Mouse (Mus musculus): ENCODE measurements around the gene Olfr270. TPM values are rescaled to one million over a fixed set of nuclear protein-coding genes. Genes with fewer than 3 reads are reported as not detected.

Olfr270 gene
- total and polyA plus RNA-seq, 3 experiments, result not detected

DNA sequence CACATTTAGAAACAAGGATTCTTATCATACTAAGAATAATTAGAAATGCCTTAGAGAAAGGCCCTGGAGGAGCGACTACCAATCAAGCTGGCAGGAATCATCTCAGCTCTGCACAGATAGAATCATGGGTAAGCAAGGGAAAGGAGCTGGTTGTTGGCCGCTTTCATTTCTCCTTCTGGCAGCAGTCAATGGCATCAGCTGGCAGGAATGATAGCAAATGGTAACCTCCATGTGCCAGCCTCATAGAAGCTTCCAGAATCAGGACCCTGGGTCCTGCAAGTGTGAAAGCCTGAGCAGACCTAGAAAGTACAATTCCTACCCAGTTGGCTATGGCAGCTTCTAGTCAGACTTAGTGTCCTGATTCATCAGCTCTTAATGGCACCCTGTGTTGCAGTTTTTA is 21.9 kb downstream of the Olfr270 start:
- Histone ChIP-seq H3K9ac (ENCODE audit: control insufficient read depth, low read depth, low read length, poor library complexity, severe bottlenecking) (no peak overlapping the region), H3K27me3 (ENCODE audit: control insufficient read depth in 1 of 2, insufficient read depth in 2 of 2, low read length in 2 of 2) (peaks cover 0 to 3% of the 10 kb centered on the region in 2 experiments; a peak in 2 of 4 replicates), H3K4me3 (ENCODE audit: control insufficient read depth in 1 of 2, insufficient read depth in 1 of 2, low read depth in 2 of 2, low read length in 2 of 2) (no peak overlapping the region), H3K79me2 (ENCODE audit: control insufficient read depth, insufficient read depth, low read length, poor library complexity) (no peaks in the 10 kb centered on the region), H3K9me3 (replicated peaks; ENCODE audit: insufficient read depth, low read length) (no peaks in the 10 kb centered on the region), H3K4me1 (ENCODE audit: control insufficient read depth in 1 of 2, insufficient read depth in 2 of 2, low read length in 2 of 2) (no peaks in the 10 kb centered on the region), H3K36me3 (ENCODE audit: control insufficient read depth in 1 of 2, insufficient read depth in 2 of 2, low read length in 2 of 2) (no peaks in the 10 kb centered on the region), H3K27ac (ENCODE audit: control insufficient read depth, low read depth, low read length) (no peak overlapping the region)
- DNase-seq (ENCODE audit: low read depth, low spot score), result no peak
- no peak for TF ChIP-seq MXI1 (IDR thresholded peaks at IDR 0.05; ENCODE audit: low read depth, low read length)
- no peak for TF ChIP-seq CTCF (IDR thresholded peaks at IDR 0.05 in 2 of 3, conservative IDR thresholded peaks at IDR 0.05 in 1 of 3; ENCODE audit: control insufficient read depth in 1 of 3, insufficient read depth in 1 of 3, low read depth in 2 of 3, low read length in 3 of 3, poor library complexity in 1 of 3, severe bottlenecking in 1 of 3)

DNA sequence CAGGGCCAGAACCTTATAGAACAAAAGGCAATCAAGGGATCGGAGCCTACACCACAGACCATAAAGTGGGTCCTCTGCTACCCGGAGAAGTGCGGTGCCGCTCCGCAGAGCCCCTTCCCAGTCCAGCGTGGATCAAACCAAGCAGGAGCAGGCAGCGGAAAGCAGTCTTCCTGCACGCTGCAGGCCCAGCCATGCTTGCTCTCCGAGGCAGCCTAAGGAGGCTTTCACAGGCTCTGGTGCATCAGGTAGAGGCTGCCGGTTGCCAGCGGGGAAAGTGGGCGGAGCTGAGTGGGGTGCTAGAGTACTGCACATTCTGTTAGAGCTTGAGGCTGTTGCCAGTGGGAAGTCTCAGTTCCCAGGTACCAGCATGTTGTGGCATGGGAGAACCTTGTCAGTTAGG is 24.9 kb downstream of the Olfr270 start, which contains the start of gene Nipsnap3a:
Gene Nipsnap3a, plus strand, starts transcription at position 25 of the 400 bp plus-strand sequence.
- Histone ChIP-seq H3K9me3 (replicated peaks; ENCODE audit: insufficient read depth, low read length) (no peaks in the 10 kb centered on the region), H3K9ac (ENCODE audit: control insufficient read depth, low read depth, low read length, poor library complexity, severe bottlenecking) (no peak within 1 kb of the TSS), H3K4me1 (ENCODE audit: control insufficient read depth in 1 of 2, insufficient read depth in 2 of 2, low read length in 2 of 2) (no peaks in the 10 kb centered on the region), H3K79me2 (ENCODE audit: control insufficient read depth, insufficient read depth, low read length, poor library complexity) (no peaks in the 10 kb centered on the region), H3K27me3 (ENCODE audit: control insufficient read depth in 1 of 2, insufficient read depth in 2 of 2, low read length in 2 of 2) (peaks cover 0 to 2% of the 10 kb centered on the region in 2 experiments), H3K27ac (ENCODE audit: control insufficient read depth, low read depth, low read length) (no peak within 1 kb of the TSS), H3K36me3 (ENCODE audit: control insufficient read depth in 1 of 2, insufficient read depth in 2 of 2, low read length in 2 of 2) (no peaks in the 10 kb centered on the region), H3K4me3 (ENCODE audit: control insufficient read depth in 1 of 2, insufficient read depth in 1 of 2, low read depth in 2 of 2, low read length in 2 of 2) (no peak within 1 kb of the TSS)
- no peak for DNase-seq (ENCODE audit: low read depth, low spot score)
- no peak for TF ChIP-seq USF1 (IDR thresholded peaks at IDR 0.05; ENCODE audit: low read depth, low read length)
- TF ChIP-seq TCF12 (IDR thresholded peaks at IDR 0.05; ENCODE audit: low read depth, low read length), result no peak
- no peak for TF ChIP-seq CTCF (IDR thresholded peaks at IDR 0.05 in 2 of 3, conservative IDR thresholded peaks at IDR 0.05 in 1 of 3; ENCODE audit: control insufficient read depth in 1 of 3, insufficient read depth in 1 of 3, low read depth in 2 of 3, low read length in 3 of 3, poor library complexity in 1 of 3, severe bottlenecking in 1 of 3)
- no peak for TF ChIP-seq SIN3A (IDR thresholded peaks at IDR 0.05; ENCODE audit: low read length)
- no peak for TF ChIP-seq RAD21 (IDR thresholded peaks at IDR 0.05; ENCODE audit: low read depth, low read length)
- TF ChIP-seq UBTF (IDR thresholded peaks at IDR 0.05; ENCODE audit: borderline replicate concordance, insufficient read depth, low read depth, low read length), result no peak
- no peak for TF ChIP-seq MAFK (IDR thresholded peaks at IDR 0.05; ENCODE audit: borderline replicate concordance, low read depth, low read length)
- TF ChIP-seq GATA1 (IDR thresholded peaks at IDR 0.05; ENCODE audit: low read depth, low read length), result no peak
- TF ChIP-seq KAT2A (conservative IDR thresholded peaks at IDR 0.05; ENCODE audit: low read depth, low read length), result no peak
- no peak for TF ChIP-seq ELF1 (IDR thresholded peaks at IDR 0.05; ENCODE audit: low read depth, low read length)
- no peak for TF ChIP-seq USF2 (IDR thresholded peaks at IDR 0.05; ENCODE audit: borderline replicate concordance in 1 of 2, insufficient read depth in 1 of 2, low read depth in 1 of 2, low read length in 2 of 2)
- no peak for TF ChIP-seq CHD1 (IDR thresholded peaks at IDR 0.05; ENCODE audit: low read depth, low read length)
- no peak for TF ChIP-seq ETS1 (IDR thresholded peaks at IDR 0.05; ENCODE audit: low read depth, low read length)
- no peak for TF ChIP-seq JUND (IDR thresholded peaks at IDR 0.05; ENCODE audit: low read depth, low read length)
- TF ChIP-seq NRF1 (IDR thresholded peaks at IDR 0.05; ENCODE audit: insufficient read depth, low read depth, low read length, poor library complexity, severe bottlenecking), result no peak
- no peak for TF ChIP-seq NELFE (IDR thresholded peaks at IDR 0.05; ENCODE audit: low read depth, low read length)
- no peak for TF ChIP-seq MYB (IDR thresholded peaks at IDR 0.05; ENCODE audit: low read depth, low read length)
- no peak for TF ChIP-seq EP300 (IDR thresholded peaks at IDR 0.05; ENCODE audit: low read depth in 1 of 2, low read length in 2 of 2)
- TF ChIP-seq POLR2A (IDR thresholded peaks at IDR 0.05; ENCODE audit: control insufficient read depth in 1 of 2, insufficient read depth in 1 of 2, low read depth in 1 of 2, low read length in 2 of 2, poor library complexity in 1 of 2), result no peak

Data from MEL (cell line).